Mouse (Mus musculus) thymus, adult 2 months (tissue): ENCODE measurements at regions not wholly inside any gene's neighbourhood (a gene's known extent, or its start where the extent isn't known, plus 50 kb on each side); places are given as distances from the start of the nearest gene placed in this dataset.

ENCODE experiments used
- CTCF ChIP-seq: fragments of 200-500 bp; IDR thresholded peaks from 2 replicates; pipeline ENCODE4 v1.5.1; 2012; ENCODE audit warnings: mild to moderate bottlenecking, control low read depth, low read length, moderate library complexity, borderline replicate concordance; ENCODE audit not compliant: control insufficient read depth, poor library complexity, insufficient read depth; ENCODE audit errors: extremely low read depth
- POLR2A ChIP-seq: fragments of 200-500 bp; IDR thresholded peaks from 2 replicates; pipeline ENCODE4 v1.6.1; 2012; ENCODE audit warnings: mild to moderate bottlenecking, low read length, control low read depth, moderate library complexity; ENCODE audit not compliant: control insufficient read depth, poor library complexity, insufficient read depth; ENCODE audit errors: extremely low read depth

DNA sequence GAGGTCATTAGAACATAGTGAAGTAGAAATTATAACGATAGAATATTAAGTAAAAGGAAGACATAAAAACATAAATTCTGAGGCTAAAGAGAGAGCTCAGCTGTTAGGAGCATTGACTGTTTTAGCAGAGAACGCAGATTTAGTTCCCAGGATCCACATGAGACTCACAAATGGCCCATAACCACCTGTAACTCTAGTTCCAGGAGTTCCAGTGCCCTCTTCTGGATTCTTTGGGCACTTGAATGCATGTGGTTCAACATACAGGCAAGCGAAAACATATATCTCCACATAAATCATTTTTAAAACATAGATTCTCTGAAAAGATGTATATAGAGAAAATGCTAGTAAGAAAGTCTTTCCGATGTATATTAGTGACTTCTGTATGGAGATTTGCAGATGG, 61.6 kb upstream of the Pdc start:
- TF ChIP-seq CTCF: no peak
- no peak for TF ChIP-seq POLR2A
